Mouse (Mus musculus) layer of hippocampus, postnatal 10 days (tissue): ENCODE results near the gene Lrat. TPM values are rescaled to one million over a fixed set of nuclear protein-coding genes. Genes with fewer than 3 reads are reported as not detected.

Experiments used
- DNase-seq, 2 experiments: peaks; one replicate each; pipeline ENCODE4 v3.0.0; 2021; ENCODE audit warnings: low spot score in 2 of 2
- long read RNA-seq: library from polyadenylated mRNA; stranded (forward); transcript quantifications from one replicate; pipeline ENCODE4 v2.0.0, GENCODE M21; 2023
- total RNA-seq, 2 experiments: library from RNA; stranded (reverse); gene quantifications; 2 replicates each; pipeline ENCODE4 v1.2.3; 2021

Gene Lrat
- total RNA-seq, result under 1 TPM; 0.18 to 0.25 TPM
- long read RNA-seq, result 0 reads

DNA sequence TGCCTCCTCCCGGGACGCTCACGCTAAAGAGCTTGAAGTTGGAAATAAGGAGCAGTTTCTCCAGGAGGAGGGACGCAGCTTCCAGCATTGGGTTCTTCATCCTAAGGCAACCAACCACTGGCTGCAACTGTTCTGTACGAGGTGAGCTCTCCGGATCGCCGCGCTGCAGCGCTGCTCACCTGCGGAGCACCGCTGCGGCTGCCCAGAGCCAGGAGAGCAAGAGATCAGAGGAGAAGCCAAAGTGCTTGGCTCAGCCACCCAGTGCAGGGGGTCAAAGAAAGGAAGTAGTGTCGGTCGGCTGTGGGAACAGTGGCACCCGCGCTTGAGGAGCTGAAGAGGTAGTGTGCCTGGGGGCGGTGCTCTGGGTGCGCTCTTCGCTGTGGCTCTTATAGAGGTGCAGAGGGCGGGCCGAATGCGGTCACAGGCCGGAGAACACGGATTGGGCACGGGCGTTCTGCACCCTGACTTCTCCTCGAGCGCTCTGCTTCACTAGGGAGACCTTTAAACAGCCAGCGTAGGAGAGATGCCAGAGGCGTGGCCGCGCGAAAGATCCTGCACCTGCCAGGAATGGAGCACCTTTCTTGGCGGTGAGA lies at the start of gene Lrat:
TSS of gene Lrat (minus strand) at position 361 of the 593 bp plus-strand sequence.
- no peak for DNase-seq

DNA sequence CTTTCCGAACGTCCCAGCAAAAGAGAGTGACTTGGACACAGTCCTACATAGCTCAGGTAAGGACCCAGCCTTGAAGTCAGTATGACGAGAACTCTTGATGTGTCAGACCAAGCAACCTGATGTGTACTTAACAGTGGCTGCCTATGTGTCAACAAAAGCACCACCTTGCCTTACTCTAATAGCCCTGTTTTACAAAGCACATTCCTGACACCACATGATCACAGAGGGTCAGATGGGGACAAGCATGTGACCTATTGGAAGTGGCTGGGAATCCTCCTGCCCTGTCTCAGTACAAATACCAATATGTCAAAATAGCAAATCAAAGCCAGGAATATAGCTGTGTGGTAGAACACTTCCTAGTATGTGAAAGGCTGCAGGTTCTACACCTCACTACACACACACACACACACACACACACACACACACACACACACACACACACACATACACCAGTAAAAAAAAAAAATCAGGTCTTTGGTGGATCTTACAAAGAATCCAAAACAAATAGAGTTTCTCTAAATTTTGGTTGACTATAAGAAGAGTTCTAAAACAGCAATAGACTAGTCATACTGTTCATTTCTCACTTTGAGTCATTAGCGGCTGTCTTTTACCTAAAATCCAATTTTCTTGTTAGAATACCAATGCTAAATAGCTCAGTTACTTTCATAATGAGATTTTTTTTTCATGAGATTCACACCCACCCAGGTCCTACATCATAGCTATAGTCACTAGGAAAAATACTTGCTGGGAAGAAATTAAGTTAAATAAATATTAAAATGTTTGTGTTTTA lies 48.6 kb upstream of the Lrat start:
- no peak for DNase-seq

GRCm38 (mm10) chr3:82950639-82951038 lies 46.9 kb upstream of the Lrat start:
- no peak for DNase-seq

DNA sequence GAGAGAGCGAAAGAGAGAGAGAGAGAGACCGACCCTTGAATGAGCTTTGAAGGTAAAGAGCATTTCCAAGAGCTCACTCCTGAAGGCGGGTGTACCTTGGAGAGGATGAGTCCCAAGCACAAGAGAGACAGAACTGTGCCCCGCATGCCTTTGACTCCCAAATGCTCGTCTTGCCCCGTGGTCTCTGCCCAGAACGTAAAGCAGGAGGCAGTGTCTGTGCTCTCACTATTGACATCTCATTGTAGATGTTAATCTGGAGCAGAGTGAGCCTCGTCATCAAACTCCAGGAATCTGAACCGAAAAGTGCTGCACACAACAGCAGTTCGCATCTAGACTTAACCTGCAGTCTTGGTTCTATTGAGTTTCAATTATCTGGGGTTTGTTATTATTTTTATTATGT lies 46.4 kb upstream of the Lrat start:
- DNase-seq, result no peak

DNA sequence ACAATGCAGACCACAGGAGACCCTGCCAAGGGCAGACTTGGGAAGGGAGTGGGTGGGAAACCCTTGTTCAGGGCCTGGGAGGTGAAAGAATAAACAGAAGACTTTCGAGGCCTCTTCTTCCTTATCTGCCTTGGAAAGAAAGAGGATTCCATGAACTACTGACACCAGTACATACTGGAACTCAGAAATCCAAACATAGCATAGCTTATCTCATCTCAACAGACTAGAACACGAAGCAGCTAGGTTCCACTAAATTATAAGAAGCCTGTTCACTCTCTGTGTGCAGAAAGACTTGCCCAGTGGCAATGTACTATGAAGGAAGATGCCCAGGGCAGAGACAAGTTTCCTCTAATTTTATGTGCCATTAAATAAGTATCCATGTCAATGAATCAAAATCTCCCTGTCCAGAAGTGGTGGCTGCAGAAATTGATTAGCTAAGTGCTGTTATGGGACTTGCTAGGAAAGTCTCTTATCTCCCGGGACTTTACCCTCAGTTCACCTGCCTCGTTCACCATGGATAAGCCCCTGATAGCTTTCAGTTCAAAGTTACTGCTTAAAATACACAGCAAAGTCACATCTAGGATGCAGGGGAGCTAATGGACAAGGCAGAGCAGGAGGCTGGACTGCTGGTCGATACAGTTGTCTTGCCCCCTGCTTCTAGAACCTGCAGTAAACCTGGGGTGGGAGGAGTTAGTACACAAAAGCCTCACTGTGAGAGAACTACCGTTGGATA lies 42.8 kb upstream of the Lrat start:
- DNase-seq, result no peak

- no peak for DNase-seq
Measured at GRCm38 (mm10) chr3:82927917-82928316, 24.1 kb upstream of the Lrat start.

- DNase-seq, result no peak
Measured at GRCm38 (mm10) chr3:82915632-82916031, 11.9 kb upstream of the Lrat start.

GRCm38 (mm10) chr3:82908671-82909070 lies 4.9 kb upstream of the Lrat start:
- DNase-seq, result no peak

DNA sequence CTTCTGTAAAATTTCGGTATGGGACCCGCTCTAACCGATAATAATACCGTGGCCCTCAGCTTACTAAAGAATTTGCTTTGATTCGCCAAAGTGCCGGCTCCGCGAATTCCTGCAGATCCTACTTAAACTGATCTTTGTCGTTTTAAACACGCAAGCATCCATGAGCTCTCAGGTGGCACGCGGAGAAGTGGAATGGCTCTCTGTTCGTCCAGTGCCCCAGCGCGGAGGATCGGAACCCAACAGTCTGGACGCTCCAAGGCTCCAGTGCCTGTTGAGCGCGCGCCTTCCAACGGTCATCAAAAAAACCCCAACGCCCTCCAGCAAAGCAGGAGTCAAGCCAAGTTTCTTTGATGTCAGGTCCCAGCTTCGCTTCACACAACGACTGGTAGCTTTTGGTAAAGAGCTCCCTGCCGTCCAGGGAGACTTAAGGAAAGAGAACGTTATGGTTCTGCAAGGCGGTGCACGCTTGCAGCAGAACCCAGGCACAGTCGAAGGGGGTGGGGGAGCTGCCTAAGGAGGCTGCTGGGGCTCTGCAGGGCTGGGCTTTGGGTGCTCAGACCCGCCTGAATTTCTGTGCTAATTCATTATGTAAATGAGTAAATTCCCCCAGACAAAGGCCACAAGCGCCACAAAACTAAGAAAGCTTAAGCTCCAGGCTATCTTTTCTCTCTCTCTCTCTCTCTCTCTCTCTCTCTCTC lies 587 bp upstream of the Lrat start:
- peak; percentile 6 to 14 for DNase-seq

- no peak for DNase-seq
Measured at GRCm38 (mm10) chr3:82902757-82903612, 788 bp downstream of the Lrat start.

DNA sequence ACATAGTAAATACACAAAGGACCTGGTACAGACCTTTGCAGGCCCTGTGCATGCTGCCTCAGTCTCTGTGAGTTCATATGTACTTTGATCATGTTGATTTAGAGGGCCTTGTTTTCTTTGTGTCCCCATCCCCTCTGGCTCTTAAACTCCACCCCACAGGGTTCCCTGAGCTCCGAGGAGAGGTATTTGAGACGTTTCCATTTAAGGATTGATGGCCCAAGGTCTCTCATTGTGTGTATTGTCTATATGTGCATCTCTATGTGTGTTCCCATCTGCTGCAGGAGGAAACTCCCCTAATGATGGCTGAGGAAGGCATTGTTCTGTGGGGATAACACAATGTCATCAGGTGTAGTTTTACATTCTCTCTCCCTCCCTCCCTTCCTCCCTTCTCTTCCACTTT lies 14.9 kb downstream of the Lrat start:
- no peak for DNase-seq

GRCm38 (mm10) chr3:82877258-82877657 lies 26.5 kb downstream of the Lrat start:
- DNase-seq, result peak; percentile 29 to 40

DNA sequence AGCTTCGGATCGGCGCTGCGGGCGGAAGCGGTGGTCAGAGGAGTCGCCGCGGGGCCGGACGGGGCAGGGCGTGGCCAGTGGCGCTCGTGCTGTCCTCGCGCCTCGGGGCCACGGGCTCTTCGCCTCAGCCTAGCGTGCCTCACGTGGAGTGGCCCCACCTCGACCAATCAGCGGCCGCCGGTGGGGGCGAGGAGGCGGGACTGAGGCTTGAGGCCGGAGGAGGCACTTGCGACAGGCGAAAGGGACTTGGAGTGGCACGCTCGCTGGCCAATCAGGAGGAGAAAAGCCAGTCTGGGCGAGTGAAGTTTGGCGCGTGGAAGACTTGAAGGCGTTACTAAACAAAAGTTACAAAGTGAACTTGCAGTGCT lies 27.4 kb downstream of the Lrat start, which contains the start of gene Rbm46:
TSS of gene Rbm46 (minus strand) at position 112 of the 368 bp plus-strand sequence.
- peak; percentile 83 to 84 for DNase-seq

GRCm38 (mm10) chr3:82875671-82876371 lies 28.0 kb downstream of the Lrat start:
- no peak for DNase-seq

GRCm38 (mm10) chr3:82857414-82858077 lies 46.2 kb downstream of the Lrat start:
- peak; percentile 60 to 62 for DNase-seq
